Mouse (Mus musculus) kidney, adult 18-20 months (tissue): Measurements from ENCODE around the gene Rnf167.

Source experiments
- DNase-seq: peaks from one replicate; pipeline ENCODE4 v3.0.0; 2021

Gene Rnf167

GRCm38 (mm10) chr11:70646691-70647650 lies at the start of gene Rnf167, which contains the start of gene Slc25a11:
Rnf167 (plus strand) TSS chr11:70647235.
Slc25a11 (minus strand) TSS chr11:70647479.
- peak; percentile 96 for DNase-seq

DNA sequence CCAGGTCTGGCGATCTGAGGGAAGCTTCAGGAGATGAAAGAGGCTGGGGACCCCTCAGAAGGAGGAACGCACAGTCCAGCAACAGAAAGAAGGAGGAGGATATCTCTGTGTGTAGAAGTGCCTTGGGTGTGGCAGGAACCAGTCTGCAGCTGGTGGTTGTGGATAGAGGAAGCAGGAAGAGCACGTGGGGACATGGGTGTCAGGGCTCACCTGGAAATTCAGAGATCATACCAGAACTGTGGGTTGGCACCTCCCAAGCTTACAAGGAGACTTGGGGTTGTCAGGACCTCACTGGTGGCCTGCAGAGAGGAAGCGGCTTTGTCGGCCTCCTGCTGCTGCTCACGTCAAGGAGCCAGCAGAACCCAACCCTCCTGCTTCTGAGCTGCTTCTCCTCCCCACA lies 49.7 kb upstream of the Rnf167 start:
- no peak for DNase-seq

DNA sequence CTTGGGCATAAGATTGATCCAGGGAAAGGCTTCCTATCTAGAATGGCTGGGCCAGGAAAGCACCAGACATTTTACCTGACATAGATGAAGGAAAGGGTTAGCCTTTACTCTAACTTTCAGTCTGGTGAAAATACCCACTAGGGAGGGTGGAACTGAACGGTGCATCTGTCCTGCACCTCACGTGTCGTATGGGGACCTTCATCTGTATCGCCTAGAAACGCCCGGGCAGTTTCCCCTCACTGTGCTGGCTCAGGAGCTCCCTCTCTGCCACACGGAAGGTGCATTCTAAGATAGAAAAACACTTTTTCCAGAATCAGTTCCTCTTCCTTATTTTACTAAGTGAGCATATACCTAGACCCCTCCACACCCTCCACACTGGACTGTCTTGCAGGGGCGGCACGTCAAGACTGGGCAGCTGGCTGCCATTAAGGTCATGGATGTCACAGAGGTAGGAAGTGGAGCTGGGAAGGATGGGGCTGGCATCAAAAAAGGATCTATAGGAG lies 48.5 kb upstream of the Rnf167 start:
- no peak for DNase-seq

GRCm38 (mm10) chr11:70605024-70605566 lies 41.9 kb upstream of the Rnf167 start:
- peak; percentile 85 for DNase-seq

DNA sequence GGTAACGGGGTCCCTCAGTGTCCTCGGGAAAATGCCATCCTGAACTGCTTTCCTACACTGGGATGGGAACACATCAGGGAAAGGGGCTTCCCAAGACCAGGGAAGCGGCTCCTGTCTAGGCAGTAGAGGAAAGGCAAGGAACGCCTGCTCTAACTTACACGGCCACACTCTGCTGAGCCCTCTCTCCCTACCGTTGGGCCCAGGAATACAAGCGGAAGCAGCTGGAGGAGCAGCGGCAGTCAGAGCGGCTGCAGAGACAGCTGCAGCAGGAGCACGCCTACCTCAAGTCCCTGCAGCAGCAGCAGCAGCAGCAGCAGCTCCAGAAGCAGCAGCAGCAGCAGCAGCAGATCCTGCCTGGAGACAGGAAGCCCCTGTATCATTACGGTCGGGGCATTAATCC lies 40.3 kb upstream of the Rnf167 start:
- DNase-seq: no peak

GRCm38 (mm10) chr11:70607611-70608010 lies 39.4 kb upstream of the Rnf167 start:
- no peak for DNase-seq

GRCm38 (mm10) chr11:70608381-70609066 lies 38.5 kb upstream of the Rnf167 start:
- peak; percentile 49 for DNase-seq

- no peak for DNase-seq
Measured at GRCm38 (mm10) chr11:70610752-70611151, 36.3 kb upstream of the Rnf167 start.

GRCm38 (mm10) chr11:70612505-70612904 lies 34.5 kb upstream of the Rnf167 start:
- DNase-seq: no peak

DNA sequence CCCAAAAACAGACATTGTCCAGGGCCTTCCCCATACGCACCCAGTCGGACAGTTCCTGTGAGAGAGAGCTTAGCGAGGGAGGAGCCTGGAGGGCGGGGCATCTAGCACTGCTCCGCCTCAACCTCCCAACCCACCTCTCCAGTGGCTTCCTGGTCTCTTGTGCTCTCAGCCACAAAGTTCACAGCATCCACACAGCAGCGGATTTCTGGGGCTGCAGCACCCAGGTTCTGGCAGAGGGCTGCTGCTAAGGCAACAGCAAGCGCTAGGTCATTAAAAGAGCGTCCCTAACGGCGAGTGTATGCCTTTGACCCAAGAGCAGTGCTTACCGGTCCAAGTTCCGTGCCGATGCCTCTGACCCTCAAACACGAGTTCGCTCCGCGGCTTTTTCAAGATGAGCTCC lies 32.0 kb upstream of the Rnf167 start:
- DNase-seq: peak; percentile 71

DNA sequence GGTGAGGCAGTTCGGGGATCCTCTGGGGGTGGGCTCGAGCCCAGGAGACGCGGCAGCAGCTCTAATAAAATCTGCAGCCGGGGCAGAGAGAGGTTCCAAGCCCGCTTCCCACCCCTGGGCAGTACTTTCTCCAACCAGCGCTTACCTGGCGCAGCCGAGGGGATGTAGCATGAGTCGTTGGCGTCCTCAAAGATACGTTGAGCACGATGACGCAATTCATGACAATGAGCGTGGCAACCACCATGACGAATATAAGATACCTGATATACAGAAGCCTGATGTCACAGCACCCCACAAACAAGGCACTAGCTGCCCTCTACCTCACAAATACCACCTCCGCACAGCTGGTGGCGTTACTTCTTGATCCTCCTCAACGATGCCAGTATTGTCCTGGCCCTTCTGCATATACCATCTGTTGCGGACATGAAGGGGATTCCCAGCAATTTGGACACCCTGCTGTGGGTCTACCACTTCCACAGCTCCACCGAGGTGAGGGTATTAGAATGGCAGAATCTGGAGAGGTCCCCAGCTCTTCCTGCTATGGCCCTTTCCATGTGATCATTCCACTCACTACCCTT lies 31.4 kb upstream of the Rnf167 start, which contains the start of gene 4930544D05Rik:
Gene 4930544D05Rik (plus strand): TSS at position 333 of the 578 bp plus-strand sequence.
- no peak for DNase-seq

DNA sequence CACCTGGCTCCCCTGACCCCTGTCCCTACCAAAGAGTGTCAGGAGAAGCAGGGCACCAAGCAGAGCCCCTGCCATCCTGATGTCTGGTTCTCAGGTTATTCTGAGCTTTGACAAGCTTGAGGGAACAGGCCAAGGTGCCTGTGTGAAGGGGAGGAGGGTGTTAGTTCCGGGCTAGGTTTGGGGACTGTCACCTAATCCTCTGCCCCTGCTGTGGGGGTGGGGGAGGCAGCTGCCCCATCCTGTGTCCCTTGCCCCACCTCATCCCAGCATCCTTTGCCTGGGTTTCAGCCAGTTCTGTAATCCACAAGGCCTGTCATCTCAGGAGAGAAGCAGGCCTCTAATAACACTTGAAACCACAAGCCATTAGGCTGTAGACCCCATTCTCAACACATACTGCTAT lies 27.9 kb upstream of the Rnf167 start, which contains the start of gene Chrne:
Gene Chrne (minus strand): TSS at position 116 of the 400 bp plus-strand sequence.
- no peak for DNase-seq

GRCm38 (mm10) chr11:70621972-70622814 lies 24.8 kb upstream of the Rnf167 start:
- no peak for DNase-seq

DNA sequence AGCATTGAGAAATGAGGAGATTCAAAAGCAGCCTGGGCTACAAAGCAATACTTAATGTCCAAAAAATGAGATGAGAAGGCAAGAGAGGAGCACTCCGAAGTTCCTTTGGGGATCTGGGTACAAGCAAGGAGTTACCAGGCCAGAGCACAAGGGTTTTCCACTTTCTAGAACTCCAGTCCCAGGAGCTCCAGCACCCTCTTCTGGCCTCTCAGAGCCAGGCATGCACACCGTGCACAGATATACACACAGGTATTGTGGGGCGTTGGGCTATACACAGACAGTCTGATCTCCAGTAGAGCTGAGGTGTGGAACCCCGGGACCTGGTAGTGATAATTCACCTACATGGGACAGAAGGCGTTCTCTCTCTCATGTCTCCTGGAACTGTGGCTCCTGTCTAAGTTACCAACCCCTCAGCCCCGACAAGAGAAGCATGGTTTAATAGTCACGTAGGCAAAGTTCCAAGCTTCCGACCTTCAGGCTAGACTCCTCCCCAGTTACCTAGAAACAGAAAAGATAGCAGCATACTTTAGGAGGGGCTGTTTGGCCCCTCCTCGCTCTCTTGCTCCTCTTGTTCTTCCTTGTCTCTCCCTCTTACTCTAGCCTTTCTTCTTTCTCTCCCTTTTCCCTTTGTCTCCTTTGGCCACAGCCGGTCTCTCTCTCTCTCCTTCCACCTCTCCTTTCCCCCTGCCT lies 23.8 kb upstream of the Rnf167 start:
- no peak for DNase-seq

GRCm38 (mm10) chr11:70625473-70625872 lies 21.6 kb upstream of the Rnf167 start:
- peak; percentile 60 for DNase-seq

- no peak for DNase-seq
Measured at GRCm38 (mm10) chr11:70626877-70627276, 20.2 kb upstream of the Rnf167 start.

DNA sequence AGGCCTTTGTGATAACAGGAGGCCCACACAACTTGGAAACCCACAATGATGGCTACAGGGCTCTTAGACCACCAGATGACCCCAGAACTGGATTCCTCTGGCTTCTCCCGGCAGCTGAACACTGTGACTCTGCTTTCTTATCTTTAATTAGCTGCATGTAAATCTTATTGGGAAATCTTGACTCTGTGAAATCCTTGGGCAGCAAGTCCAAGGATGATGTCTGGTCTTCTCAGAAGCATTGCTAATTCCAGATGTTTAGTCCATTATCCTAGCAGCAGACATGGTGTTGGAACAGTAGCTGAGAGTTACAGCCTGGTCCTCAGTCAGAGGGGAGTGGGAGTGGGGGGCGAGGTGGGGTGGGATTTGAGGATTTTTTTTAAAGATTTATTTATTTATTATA lies 18.6 kb upstream of the Rnf167 start:
- no peak for DNase-seq

GRCm38 (mm10) chr11:70629557-70629956 lies 17.5 kb upstream of the Rnf167 start:
- DNase-seq: no peak

DNA sequence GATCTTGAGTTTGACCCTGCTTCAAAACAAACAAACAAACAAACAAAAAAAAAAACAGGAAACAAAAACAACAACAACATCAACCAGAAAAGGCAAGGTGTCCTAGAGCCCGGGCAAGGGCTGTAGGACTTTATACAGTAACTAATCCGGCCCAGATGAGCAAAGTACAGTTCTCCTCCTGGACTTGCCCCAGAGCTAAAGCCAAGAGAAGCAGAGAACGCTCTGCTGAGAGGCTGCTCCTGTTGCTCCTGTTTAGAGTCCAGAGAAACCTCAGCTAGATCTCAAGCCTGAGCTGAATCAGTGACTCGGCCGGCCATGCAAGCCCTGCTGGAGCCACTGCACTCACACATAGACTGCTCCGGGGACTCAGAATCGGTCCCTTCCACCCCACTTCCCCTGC lies 16.9 kb upstream of the Rnf167 start:
- peak; percentile 50 for DNase-seq

DNA sequence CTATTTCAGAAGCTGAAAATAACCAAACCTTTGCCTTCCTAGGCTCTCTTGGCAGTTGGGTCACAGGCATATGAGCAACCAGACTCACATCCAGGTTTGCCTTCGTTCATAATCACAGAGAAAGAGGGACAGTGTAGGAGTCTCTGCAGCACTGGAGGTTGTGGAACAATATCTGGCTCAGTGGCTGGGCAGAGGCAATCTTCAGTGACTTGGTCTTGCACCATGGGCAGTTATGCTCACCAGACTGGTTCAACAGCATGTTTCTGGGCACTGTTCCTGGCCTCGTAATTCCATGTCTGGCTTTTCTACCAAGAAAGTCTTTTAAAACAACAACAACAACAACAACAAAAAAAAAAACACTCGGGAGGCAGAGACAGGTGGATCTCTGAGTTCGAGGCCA lies 11.4 kb upstream of the Rnf167 start:
- no peak for DNase-seq

- no peak for DNase-seq
Measured at GRCm38 (mm10) chr11:70637764-70638163, 9.3 kb upstream of the Rnf167 start.
